Mouse (Mus musculus): ENCODE data around the gene Smoc2. TPM values are rescaled to one million over a fixed set of nuclear protein-coding genes. Genes with fewer than 3 reads are reported as not detected.
A peak's percentile ranks its signal among the peaks of the same experiment; 100 is the strongest.

Smoc2 gene
- polyA plus RNA-seq, 1 experiment from 2014 or later: 12.8 TPM

DNA sequence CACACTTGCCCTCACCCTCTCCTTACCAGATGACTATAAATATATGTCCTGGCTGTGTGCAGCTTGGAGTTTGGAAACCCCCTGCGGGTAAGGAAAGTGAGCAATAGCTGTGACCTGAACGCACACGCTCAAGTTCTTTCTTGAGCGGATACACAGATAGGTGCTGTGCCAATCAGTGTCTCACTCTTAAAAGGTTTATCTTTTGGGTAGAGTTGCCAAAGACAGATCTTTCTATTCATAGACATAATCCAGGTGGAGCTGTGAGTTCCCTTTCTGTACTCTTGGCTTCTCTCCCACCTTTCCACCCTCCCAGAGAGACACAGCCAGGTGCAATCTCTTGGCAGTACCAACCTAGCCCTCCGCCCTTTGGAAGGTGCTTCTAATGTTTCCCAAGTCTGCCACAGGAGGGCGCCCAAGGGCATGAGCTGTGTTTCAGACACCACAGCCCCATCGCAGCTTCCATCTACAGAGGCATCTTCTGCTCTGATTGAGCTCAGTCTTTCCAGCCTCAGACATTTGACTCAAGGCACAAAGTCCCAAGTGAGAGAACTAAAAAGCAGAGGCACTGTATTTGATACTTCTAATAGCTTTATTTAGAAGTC is 8.8 kb downstream of the Smoc2 start:
- 52% methylated on average over 7 of the region's 7 CpGs for WGBS
- H3K36me3 ChIP-seq: no peaks in the 10 kb centered on the region
- no peak overlapping the region for H3K27ac ChIP-seq (replicated peaks)
- no peaks in the 10 kb centered on the region for H3K9me3 ChIP-seq (replicated peaks)
- no peak overlapping the region for H3K4me3 ChIP-seq (replicated peaks)
- peaks cover 7% of the 10 kb centered on the region; the same call in 1 of the 2 replicates for H3K27me3 ChIP-seq (replicated peaks)
- H3K9ac ChIP-seq (replicated peaks): no peak overlapping the region
- peak; percentile 89 for ATAC-seq (ENCODE audit: low FRiP score)
- no peak overlapping the region for H3K4me2 ChIP-seq
- no peaks in the 10 kb centered on the region for H3K4me1 ChIP-seq

GRCm38 (mm10) chr17:14293617-14294016 is 14.3 kb downstream of the Smoc2 start:
- H3K4me3 ChIP-seq (replicated peaks): no peak overlapping the region
- no peak overlapping the region for H3K27ac ChIP-seq (replicated peaks)
- no peak overlapping the region for H3K9ac ChIP-seq (replicated peaks)
- ATAC-seq (ENCODE audit: low FRiP score): no peak
- H3K4me1 ChIP-seq: no peaks in the 10 kb centered on the region
- H3K36me3 ChIP-seq: no peaks in the 10 kb centered on the region
- H3K27me3 ChIP-seq (replicated peaks): no peaks in the 10 kb centered on the region
- 71% methylated on average over 5 of the region's 5 CpGs for WGBS
- no peaks in the 10 kb centered on the region for H3K9me3 ChIP-seq (replicated peaks)
- no peak overlapping the region for H3K4me2 ChIP-seq

- Histone ChIP-seq H3K4me2 (no peak overlapping the region), H3K4me3 (replicated peaks) (no peak overlapping the region), H3K4me1 (no peaks in the 10 kb centered on the region), H3K27ac (replicated peaks) (no peak overlapping the region), H3K9me3 (replicated peaks) (no peaks in the 10 kb centered on the region), H3K27me3 (replicated peaks) (no peaks in the 10 kb centered on the region), H3K36me3 (no peaks in the 10 kb centered on the region), H3K9ac (replicated peaks) (no peak overlapping the region)
- no peak for ATAC-seq (ENCODE audit: low FRiP score)
- WGBS: 96% methylated on average over 3 of the region's 3 CpGs
Observed at GRCm38 (mm10) chr17:14295146-14295545, 15.8 kb downstream of the Smoc2 start.

GRCm38 (mm10) chr17:14300361-14300760 is 21.1 kb downstream of the Smoc2 start:
- no peak for ATAC-seq (ENCODE audit: low FRiP score)
- Histone ChIP-seq H3K9me3 (replicated peaks) (no peaks in the 10 kb centered on the region), H3K27ac (replicated peaks) (no peak overlapping the region), H3K4me2 (no peak overlapping the region), H3K9ac (replicated peaks) (no peak overlapping the region), H3K27me3 (replicated peaks) (no peaks in the 10 kb centered on the region), H3K4me1 (0 out of 2 replicates have a peak, but pooled peaks cover 3% of the 10 kb centered on the region), H3K36me3 (no peaks in the 10 kb centered on the region), H3K4me3 (replicated peaks) (no peak overlapping the region)
- WGBS: 89% methylated on average over 5 of the region's 5 CpGs

DNA sequence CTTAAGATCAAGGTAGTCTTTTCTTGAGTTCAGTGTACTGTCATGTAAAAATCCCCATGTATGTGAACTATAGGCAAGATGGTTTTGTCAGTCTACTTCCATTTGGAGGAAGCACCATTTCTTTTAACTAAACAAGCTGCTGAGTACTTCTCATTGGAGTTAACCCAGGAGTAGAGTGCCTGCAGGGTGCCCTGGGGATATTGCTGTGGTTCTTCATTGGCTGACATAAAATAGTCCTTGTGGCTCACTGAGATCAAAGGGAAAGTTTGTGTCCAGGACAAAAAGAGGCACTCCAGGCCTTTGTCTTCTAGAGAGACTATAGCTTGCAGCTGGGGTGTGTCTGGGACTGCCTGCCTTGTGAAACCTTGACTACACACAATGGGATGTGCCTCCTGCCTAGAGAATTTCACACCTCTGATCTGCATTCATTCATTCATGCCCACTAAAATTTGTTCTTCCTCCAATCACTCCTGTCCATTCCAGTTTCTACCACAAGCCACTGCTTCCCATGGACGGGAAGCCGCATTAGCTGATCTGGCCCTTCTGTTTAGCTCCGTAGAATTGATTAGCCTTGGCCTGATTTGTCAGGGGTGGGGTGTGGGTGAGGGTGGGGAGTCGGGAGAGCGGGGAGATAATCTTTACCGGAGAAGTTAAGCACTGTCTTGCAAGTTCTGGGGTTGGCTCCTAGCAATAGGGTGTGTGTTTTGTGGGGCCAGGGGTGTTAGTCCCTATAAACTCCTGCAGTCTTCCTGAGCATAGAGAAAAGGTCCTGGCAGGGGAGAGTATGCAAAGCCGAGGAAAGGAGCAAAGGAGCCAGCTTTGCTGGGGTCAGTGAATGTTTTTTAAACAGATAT is 22.4 kb downstream of the Smoc2 start:
- 0 out of 2 replicates have a peak, but pooled peaks cover 3% of the 10 kb centered on the region for H3K4me1 ChIP-seq
- no peaks in the 10 kb centered on the region for H3K9me3 ChIP-seq (replicated peaks)
- no peak overlapping the region for H3K4me2 ChIP-seq
- no peak overlapping the region for H3K4me3 ChIP-seq (replicated peaks)
- no peaks in the 10 kb centered on the region for H3K36me3 ChIP-seq
- ATAC-seq (ENCODE audit: low FRiP score): no peak
- 10% methylated on average over 7 of the region's 7 CpGs for WGBS
- no peak overlapping the region for H3K27ac ChIP-seq (replicated peaks)
- H3K27me3 ChIP-seq (replicated peaks): no peaks in the 10 kb centered on the region
- no peak overlapping the region for H3K9ac ChIP-seq (replicated peaks)

DNA sequence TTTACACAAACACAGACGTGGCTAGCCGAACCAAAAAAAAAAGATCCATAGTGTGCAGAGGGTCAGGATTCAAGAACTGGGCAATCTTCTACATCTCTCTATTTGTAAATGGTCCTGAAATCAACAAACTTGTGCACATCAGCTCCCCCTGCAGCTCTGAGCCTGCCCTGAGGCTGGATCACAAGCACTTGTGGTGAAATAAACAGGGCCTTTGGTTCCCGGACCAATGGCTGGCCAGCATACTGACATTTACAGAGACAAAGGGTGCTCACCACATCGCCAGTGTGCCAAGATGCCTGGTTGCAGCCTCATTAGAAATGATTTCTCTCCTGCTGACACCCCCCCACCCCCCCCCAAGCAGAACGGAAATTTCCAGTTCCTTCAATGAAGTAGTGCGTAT is 23.1 kb downstream of the Smoc2 start:
- Histone ChIP-seq H3K4me3 (replicated peaks) (no peak overlapping the region), H3K27ac (replicated peaks) (no peak overlapping the region), H3K4me1 (0 out of 2 replicates have a peak, but pooled peaks cover 3% of the 10 kb centered on the region), H3K9ac (replicated peaks) (no peak overlapping the region), H3K4me2 (no peak overlapping the region), H3K9me3 (replicated peaks) (no peaks in the 10 kb centered on the region), H3K36me3 (no peaks in the 10 kb centered on the region), H3K27me3 (replicated peaks) (no peaks in the 10 kb centered on the region)
- WGBS: 19% methylated on average over 6 of the region's 6 CpGs
- ATAC-seq (ENCODE audit: low FRiP score): peak; percentile 79

DNA sequence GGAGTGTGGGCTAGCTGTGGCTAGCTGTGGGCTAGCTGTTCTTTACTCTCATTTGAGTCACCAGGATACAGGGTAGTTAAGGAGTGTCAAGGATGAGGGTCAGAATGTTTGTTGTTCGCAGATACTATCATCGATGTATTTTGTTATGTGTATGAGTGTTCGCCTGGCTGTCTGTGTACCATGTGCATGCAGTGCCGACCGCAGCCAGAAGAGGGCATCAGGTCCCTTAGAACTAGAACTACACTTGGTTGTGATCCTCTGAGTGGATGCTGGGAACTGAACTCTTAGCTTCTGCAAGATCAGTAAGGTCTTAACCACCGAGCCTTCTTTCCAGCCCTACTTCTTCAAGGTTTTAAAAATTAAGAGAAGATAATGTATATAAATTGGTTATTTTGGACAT is 24.4 kb downstream of the Smoc2 start:
- ATAC-seq (ENCODE audit: low FRiP score): no peak
- H3K27me3 ChIP-seq (replicated peaks): no peaks in the 10 kb centered on the region
- H3K27ac ChIP-seq (replicated peaks): no peak overlapping the region
- H3K4me1 ChIP-seq: 0 out of 2 replicates have a peak, but pooled peaks cover 3% of the 10 kb centered on the region
- no peak overlapping the region for H3K9ac ChIP-seq (replicated peaks)
- WGBS: over 99% methylated on average over 6 of the region's 6 CpGs
- no peak overlapping the region for H3K4me3 ChIP-seq (replicated peaks)
- no peak overlapping the region for H3K4me2 ChIP-seq
- no peaks in the 10 kb centered on the region for H3K9me3 ChIP-seq (replicated peaks)
- H3K36me3 ChIP-seq: no peaks in the 10 kb centered on the region

DNA sequence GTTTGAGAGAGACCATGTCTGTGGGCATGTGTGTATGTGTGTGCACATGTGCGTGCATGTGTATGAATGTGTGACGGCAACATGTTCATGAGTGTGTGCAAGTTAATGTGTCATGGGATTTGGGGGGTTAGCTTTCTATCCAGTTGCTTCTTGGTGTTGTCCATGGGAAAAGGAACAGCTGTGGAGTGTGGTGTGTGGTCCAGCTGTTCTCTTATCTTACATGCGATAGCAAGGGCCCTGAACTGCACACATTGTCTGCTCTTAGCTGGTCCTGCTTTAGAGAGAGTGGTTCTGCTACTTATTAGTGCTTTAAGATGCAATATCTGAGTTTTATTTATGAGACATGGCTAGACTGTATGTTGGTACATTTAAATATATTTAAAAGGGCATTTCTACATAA is 30.6 kb downstream of the Smoc2 start:
- Histone ChIP-seq H3K27me3 (replicated peaks) (no peaks in the 10 kb centered on the region), H3K9ac (replicated peaks) (no peak overlapping the region), H3K4me2 (no peak overlapping the region), H3K27ac (replicated peaks) (no peak overlapping the region), H3K4me1 (no peaks in the 10 kb centered on the region), H3K4me3 (replicated peaks) (no peak overlapping the region), H3K36me3 (no peaks in the 10 kb centered on the region), H3K9me3 (replicated peaks) (no peaks in the 10 kb centered on the region)
- 90% methylated on average over 3 of the region's 3 CpGs for whole genome bisulfite sequencing
- no peak for ATAC-seq (ENCODE audit: low FRiP score)

DNA sequence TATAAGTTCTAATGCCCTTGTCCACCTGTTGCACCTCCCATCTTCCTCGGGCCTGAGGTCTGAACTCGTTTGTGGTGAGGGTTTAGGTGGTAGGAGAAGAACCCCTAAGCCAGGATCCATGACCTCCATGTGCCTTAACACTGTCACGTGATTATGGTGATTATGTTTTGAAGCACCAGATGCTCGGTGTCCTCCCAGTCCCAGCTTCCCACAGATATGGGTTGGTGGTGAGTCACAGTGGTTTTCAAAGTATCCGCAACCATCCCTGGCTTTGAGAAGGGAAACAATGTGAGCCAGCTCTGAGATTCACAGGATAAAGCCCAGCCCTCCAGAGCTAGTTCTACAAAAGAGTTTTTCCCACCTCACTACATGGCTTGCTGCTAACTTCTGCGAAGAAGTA is 33.1 kb downstream of the Smoc2 start:
- H3K4me1 ChIP-seq: no peaks in the 10 kb centered on the region
- H3K9me3 ChIP-seq (replicated peaks): no peaks in the 10 kb centered on the region
- no peak overlapping the region for H3K9ac ChIP-seq (replicated peaks)
- WGBS: 91% methylated on average over 6 of the region's 6 CpGs
- no peaks in the 10 kb centered on the region for H3K27me3 ChIP-seq (replicated peaks)
- ATAC-seq (ENCODE audit: low FRiP score): no peak
- no peak overlapping the region for H3K4me2 ChIP-seq
- no peak overlapping the region for H3K4me3 ChIP-seq (replicated peaks)
- no peaks in the 10 kb centered on the region for H3K36me3 ChIP-seq
- H3K27ac ChIP-seq (replicated peaks): no peak overlapping the region

DNA sequence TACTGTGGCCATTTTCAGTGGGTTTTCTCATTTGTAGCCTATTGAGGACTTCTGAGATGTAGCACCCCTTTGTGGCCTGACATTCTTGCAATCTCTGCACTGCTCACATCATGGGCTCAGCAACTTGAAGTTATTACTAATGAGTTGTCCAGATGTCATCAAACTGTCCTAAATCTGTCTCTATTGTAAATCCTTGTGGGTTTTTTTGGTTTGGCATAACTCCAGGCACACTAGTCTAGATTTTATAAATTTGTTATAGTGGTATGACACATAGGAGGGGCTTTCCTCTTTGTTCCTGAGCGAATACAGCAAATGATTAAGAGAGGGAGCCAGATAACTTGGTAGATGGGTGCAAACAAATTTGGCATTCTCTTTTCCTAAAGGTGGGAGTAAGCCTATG is 35.0 kb downstream of the Smoc2 start:
- no peak for ATAC-seq (ENCODE audit: low FRiP score)
- 82% methylated on average over 1 of the region's 1 CpGs for WGBS
- no peak overlapping the region for H3K4me2 ChIP-seq

DNA sequence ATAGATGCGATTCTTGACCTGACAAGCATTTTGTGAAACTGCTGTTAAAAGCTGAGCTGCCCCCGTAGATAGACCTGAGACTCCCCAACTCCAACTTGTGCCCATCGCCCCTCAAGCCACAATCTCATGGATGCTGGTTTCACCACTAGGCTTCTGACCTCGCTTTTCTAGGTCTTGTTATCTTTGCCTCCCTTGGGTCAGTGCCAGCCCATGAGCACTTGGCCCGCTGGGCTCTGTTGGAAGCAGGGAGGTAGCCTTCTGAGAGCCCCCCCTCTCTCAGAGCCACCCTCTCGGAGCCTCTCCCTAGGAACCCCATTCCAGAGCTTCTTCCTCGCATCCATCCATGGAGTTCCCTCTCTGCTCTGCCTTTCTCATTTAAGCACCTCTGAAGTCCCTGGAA is 37.2 kb downstream of the Smoc2 start:
- Histone ChIP-seq H3K9ac (replicated peaks) (no peak overlapping the region), H3K27ac (replicated peaks) (no peak overlapping the region), H3K4me1 (no peaks in the 10 kb centered on the region), H3K4me2 (no peak overlapping the region), H3K27me3 (replicated peaks) (no peaks in the 10 kb centered on the region), H3K36me3 (no peaks in the 10 kb centered on the region), H3K9me3 (replicated peaks) (no peaks in the 10 kb centered on the region), H3K4me3 (replicated peaks) (no peak overlapping the region)
- ATAC-seq (ENCODE audit: low FRiP score): no peak
- WGBS: 86% methylated on average over 7 of the region's 7 CpGs

More for the DNA sequence above, 35.0 kb downstream of the Smoc2 start:
- Histone ChIP-seq H3K27me3 (replicated peaks) (no peaks in the 10 kb centered on the region), H3K4me3 (replicated peaks) (no peak overlapping the region), H3K4me1 (no peaks in the 10 kb centered on the region), H3K36me3 (no peaks in the 10 kb centered on the region), H3K9ac (replicated peaks) (no peak overlapping the region), H3K27ac (replicated peaks) (no peak overlapping the region), H3K9me3 (replicated peaks) (no peaks in the 10 kb centered on the region)

DNA sequence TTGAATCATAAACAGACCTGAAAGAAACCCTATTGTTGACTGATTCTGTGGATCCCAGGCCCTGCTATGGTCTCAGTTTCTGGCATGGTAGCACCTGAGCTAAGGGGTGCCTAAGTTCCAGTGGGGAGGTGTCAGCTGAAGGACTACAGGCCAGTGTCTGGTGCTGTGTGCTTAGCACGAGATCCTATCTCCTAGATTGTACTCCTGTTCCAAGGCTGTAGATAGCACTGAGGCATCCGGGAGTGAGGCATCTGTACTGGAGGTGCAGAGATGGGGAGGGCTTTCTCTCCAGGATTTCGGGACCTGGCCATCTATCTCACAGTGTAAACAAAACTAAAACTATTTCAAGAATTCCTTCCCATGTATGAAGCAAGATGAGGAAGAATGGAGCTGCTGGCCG is 38.1 kb downstream of the Smoc2 start:
- no peaks in the 10 kb centered on the region for H3K27me3 ChIP-seq (replicated peaks)
- no peak overlapping the region for H3K27ac ChIP-seq (replicated peaks)
- no peak for ATAC-seq (ENCODE audit: low FRiP score)
- WGBS: 82% methylated on average over 4 of the region's 4 CpGs
- no peaks in the 10 kb centered on the region for H3K36me3 ChIP-seq
- no peak overlapping the region for H3K9ac ChIP-seq (replicated peaks)
- no peaks in the 10 kb centered on the region for H3K4me1 ChIP-seq
- no peak overlapping the region for H3K4me3 ChIP-seq (replicated peaks)
- no peaks in the 10 kb centered on the region for H3K9me3 ChIP-seq (replicated peaks)
- no peak overlapping the region for H3K4me2 ChIP-seq

Data from neural tube, embryonic 15.5 days (tissue).